Mouse (Mus musculus) cerebellum, adult 11-12 months (tissue): Measurements from ENCODE around the gene Ppp1r1a.

Source experiments
- DNase-seq: peaks from one replicate; pipeline ENCODE4 v3.0.0; 2022

Ppp1r1a gene

DNA sequence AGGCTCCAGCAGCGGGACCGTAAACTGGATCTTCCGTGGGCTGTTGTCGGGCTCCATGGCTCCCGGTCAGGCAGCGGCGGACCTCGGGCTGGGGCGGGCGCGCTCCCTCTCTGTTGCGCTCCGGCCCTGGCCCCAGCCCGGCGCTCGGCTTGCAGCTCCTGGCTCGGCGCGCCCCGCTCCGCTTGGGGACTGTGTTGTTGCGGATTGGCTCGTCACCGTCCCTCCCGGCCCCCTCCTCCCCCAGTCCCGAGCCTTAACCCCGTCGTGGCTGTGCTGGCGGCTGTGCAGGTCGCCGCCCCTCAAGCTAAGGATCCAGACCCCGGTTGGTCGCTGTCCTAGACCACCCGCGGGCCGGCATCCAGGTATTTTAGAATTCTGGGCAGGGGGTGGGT lies at the start of gene Ppp1r1a:
TSS of gene Ppp1r1a (minus strand) at position 182 of the 392 bp plus-strand sequence.
- peak; percentile 34 for DNase-seq

GRCm38 (mm10) chr15:103585876-103586275 lies 48.1 kb upstream of the Ppp1r1a start:
- DNase-seq = no peak

DNA sequence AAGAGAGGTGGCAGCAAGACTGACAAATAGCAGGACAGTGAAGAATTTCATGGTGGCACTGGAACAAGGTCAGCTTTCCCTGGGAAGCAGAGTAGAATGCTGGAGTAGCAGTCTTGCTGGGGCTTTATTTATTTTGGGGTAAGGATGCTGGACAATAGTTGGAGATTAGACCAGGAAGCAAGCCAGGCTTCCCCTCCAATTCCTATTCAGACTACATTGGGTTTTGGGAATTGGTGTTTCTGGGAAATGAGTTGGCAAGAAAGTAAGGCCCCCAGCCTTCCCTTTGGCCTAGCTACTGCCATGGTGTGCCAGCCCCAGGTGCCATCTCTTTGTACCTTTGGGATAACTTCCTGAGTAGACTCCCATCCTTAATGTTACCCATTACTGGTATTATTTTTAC lies 27.2 kb upstream of the Ppp1r1a start, which contains the start of gene Glycam1:
TSS of gene Glycam1 (minus strand) at position 101 of the 400 bp plus-strand sequence.
- no peak for DNase-seq

DNA sequence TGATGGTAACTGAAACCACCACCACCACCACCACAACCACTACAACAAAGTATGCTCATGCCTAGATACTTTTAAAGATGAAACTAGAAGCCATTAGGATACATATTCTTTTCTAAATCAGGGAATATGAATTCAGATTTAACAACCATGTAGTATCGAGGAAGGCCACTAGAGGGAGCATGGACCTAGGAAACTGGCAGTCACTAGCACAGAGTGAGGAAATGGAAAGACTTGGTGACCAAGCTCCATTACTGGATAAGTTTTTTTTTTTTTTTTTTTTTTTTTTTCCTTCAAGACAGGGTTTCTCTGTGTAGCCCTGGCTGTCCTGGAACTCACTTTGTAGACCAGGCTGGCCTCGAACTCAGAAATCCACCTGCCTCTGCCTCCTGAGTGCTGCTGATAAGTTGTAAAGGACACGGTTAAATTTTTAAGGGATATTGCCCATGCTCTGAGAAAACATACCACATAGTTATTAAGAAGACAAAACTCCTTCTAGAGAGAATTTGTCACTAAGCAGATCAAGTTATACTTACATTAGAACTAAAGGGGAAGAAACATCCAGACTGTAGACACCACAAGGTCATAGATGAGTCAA lies 14.4 kb upstream of the Ppp1r1a start:
- no peak for DNase-seq

- DNase-seq = no peak
Measured at GRCm38 (mm10) chr15:103551053-103551452, 13.2 kb upstream of the Ppp1r1a start.

DNA sequence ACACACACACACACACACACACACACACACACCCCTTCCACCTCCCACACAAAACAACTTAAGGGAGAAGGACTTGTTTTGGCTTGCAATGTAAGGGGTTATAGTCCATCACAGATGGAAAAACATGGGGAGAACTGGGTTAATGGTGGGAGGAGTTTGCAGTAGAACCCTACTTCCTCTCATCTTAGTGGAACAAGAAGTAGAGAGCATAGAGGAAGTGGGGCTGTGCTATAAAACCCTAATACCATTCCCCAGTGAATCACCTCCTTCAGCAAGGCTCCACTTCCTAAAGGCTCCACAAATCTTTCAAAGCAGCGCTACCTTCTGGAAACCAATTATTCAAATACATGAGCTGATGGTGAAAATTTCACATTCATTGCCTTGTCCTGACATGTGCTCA lies 11.7 kb upstream of the Ppp1r1a start:
- no peak for DNase-seq

DNA sequence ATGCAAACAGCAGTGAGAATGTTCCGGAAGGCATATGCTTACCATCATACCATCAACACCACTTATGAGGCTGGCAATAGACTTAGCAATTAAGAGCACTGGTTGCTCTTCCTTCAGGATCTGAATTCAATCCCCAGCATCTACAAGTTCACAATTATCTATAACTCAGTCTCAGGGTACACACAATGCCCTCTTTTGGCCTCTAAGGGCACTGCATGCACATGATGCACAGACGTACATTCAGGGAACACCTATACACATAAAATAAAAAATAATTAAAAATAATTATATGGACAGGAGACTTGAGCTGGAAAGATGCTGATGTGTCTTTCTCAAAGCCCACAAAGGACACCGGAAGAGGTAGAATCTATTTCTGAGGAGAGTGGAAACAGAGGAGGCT lies 10.2 kb upstream of the Ppp1r1a start:
- DNase-seq = no peak

DNA sequence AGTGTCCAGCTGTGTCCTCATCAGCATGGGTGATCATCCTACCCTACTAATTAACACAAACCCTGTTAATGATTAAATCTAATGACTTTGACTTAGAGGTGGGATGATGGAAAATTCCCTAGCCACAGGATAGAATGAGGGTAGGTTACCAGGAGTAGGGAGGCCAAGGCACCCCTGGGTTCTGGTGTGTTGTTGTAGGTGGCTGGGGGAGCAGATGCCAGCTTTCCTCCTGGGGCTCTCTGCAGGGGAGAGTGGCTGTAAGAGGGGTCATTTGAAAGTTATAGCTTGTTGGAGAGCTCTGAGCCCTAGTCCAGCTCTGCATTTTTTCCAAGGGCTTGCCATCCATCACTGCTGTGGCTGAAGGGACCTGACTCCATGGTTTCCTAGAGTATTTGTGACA lies 4.7 kb upstream of the Ppp1r1a start:
- no peak for DNase-seq

DNA sequence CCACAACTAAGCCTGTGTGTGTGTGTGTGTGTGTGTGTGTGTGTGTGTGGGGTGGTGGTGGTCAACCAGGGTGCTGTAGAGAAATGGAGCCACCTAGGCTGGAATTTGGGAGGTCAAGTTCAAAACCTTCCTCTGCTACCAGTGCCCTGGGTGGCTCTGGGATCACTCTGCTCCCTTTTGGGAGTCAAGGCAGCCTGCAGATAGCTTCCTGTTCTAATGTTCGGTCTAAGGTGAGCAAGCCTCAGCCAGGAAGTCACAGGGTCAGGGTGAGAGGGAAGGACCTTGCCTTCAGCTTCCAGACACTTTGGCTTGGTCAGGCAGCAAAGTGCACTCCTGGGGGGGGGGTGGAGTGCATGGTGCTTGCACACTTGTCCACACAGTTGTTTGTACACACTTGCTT lies 2.8 kb upstream of the Ppp1r1a start:
- DNase-seq = no peak

DNA sequence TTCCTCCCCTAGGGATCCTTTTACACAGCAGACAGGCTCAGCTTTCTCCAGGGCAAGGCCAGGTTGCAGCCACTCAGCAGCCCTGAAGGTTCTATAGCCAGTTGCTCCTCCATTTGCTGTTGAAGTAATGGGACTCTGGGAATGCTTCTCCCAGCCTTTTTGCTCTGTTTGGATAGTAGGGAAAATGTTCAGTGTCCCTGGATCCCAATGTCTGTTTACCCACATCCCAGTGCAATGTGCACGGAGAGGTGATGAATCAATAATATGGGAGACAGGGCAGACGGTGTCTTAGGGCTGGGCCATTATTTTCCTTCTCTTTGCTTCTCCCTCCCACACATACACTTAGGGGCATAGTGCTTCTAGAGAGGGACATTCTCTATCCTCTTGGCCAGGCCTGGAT lies 1.5 kb upstream of the Ppp1r1a start:
- no peak for DNase-seq

DNA sequence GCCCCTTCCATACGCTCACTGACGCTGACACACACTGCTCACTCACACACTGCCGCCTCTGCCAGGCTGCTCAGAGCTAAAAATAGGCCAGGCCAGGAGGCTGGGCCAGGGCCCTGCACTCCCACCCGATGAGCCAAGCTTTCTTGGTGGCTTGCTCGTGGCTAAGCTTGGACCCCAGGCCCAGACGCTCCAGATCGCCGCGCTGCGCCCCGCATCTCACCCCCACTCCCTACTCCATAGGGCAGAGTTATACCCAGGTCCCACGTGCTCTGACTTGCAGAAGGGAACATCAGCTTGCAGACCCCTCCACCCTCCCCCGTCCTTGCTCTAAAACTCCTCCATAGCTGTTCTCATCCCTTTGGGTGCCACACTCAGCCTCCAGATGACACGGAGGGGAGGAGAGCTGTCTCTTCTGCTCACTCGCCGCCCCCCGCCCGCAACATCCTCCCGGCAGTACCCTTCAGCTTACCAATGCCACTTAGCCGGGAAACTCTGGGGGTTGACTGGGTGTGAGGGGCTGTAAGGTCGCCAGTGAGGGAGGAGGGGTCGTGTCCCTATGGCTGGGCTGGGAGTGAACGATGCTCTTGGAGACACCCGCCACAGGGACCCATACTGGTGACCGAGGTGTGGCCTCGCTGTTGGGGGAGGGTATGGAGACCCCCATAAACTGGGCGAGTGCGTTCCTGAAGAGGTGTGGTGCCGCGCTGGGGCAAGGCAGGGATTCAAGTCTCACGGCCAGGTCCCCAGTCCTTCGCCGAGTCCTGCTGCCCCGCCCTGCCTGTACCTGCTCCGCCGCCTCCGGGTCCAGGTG lies 587 bp downstream of the Ppp1r1a start:
- no peak for DNase-seq

DNA sequence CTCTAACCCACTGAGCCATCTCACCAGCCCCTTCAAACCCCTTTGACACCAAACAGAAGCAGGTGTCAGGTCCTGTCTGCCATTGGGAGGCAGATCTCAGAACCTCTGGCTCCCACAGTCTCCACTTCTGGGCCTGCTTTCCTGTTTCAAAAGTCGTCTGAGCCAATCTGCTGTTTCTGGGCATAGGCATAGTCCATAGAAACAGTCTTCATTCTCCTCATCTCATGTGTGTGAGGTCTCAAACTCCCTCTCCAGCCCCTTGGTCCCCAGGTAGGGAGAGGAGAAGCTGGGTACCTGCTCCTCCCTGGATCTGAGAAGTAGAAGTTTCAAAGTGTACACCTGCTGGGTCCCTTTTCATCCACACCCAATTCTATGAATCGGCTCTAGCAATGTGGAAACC lies 1.3 kb downstream of the Ppp1r1a start:
- no peak for DNase-seq

GRCm38 (mm10) chr15:103535786-103536185 lies 2.0 kb downstream of the Ppp1r1a start:
- no peak for DNase-seq

- no peak for DNase-seq
Measured at GRCm38 (mm10) chr15:103535030-103535429, 2.8 kb downstream of the Ppp1r1a start.

DNA sequence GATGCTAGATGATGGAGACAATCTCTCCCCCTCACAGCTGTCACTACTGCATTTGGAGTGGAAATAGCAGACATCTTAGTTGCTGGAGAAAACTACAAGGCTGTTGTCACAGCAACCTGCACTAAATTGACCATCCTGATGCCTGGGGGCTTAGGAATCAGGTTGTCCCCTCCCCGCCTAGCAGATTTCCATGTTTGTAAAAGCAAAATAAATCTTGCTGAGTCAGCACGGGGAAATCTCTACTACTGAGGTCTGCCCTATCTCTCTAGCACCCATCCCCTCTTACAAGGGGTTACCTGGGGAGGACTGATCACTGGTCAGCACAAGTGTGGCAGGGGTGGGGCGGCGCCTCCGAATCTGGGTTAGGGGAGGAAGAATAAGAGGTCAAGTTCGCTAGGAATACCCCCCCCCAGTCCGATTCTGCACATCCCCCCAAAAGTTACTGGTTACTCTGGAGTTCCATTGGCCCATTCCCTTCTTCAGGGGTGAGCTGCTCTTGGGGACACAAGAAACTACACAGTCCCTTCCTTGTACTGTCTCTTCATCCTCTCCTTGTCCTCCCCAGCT lies 3.7 kb downstream of the Ppp1r1a start:
- DNase-seq = no peak

GRCm38 (mm10) chr15:103530372-103530771 lies 7.4 kb downstream of the Ppp1r1a start:
- peak; percentile 38 for DNase-seq

DNA sequence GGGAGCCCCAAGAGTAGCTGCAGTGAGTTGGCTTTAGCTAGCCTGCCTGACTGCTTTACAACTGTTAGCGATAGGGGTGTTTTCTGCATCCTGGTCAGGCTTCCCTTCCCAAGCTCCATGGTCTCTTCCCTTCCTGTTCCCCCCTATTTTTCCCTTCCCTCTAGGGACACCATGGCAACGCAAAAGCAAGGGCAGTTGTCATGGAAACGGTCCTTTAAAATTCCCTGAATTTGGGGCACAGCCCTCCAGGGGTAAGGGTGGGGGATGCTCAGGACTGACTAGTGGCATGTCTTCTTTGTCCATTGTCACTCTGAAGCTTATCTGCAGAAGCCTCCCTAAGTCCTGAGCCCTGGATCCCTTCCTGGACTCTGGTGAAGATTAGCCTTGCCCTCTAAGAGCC lies 14.6 kb downstream of the Ppp1r1a start:
- no peak for DNase-seq

DNA sequence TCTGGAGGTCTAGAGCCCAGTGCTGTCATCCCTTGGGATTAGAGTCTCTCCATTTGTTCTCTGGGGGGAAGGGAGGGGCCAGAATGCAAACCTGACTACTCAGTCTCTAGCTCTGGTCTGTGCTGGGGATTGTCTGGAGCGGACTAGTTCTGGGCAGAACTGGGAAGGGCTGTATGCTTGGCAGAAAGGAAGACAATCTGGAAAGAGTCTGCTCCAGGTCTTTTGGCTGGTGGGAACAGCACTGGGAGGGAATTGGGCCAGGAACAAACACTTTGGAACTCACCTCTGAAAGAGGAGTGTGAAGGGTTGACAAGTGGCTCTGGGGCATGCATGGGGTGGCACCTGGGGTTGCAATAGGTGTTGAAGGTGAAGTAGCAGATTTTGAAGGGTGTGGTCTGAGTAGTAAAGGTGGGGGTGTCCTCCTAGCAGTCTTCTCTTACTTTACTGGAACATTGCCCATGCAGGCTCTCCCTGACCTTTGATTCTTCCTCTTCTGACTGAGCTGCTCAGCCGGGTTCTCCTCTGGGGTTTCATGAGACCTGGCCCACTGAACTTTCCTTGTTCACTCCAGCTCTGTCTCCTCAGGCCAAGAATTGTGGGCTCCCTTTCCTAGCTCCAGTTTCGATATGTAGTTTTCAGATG lies 15.2 kb downstream of the Ppp1r1a start:
- DNase-seq = no peak

DNA sequence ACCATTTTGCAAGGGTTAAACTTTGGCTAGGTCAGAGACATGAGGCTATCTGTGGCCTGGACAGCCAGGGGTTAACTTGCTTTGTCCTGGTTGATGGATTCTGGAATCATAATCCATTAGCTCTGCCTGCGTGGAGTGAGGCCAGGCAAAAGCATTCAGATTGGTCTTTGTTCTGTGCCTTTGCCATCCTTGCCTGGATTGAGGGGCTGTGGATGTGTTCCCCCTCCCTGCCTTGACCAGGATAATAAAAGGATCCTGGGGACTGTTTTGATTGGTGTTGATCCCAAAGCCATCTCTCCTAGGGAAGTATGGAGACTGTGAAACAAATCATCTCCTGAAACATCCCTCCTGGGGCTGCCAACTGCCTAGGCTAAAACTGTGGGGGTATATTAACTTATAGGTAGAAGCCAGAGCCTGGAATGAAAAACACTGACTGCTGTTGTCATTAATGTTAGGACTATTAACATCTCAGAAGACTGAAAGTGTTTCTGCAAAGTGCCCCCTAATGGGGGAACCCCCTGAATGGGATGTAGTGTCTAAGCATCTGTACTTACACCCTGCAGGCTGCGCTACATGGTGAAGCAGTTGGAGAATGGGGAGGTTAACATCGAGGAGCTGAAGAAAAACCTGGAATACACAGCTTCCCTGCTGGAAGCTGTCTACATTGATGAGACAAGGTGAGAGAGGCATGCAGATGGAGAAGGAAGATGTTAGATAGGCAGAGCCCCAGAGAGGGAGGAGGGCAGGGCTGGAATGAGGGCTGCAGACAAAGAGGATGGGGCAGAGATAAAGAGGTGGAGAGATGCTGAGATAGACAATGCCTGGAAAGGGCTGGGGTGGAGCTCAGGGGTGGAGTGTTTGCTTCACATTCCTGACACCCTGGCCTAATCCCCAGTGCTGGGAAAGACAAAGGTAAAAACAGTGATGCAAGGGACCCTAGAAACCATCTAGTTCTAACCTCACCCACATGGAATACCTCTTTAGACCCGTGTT lies 18.1 kb downstream of the Ppp1r1a start:
- DNase-seq = no peak

DNA sequence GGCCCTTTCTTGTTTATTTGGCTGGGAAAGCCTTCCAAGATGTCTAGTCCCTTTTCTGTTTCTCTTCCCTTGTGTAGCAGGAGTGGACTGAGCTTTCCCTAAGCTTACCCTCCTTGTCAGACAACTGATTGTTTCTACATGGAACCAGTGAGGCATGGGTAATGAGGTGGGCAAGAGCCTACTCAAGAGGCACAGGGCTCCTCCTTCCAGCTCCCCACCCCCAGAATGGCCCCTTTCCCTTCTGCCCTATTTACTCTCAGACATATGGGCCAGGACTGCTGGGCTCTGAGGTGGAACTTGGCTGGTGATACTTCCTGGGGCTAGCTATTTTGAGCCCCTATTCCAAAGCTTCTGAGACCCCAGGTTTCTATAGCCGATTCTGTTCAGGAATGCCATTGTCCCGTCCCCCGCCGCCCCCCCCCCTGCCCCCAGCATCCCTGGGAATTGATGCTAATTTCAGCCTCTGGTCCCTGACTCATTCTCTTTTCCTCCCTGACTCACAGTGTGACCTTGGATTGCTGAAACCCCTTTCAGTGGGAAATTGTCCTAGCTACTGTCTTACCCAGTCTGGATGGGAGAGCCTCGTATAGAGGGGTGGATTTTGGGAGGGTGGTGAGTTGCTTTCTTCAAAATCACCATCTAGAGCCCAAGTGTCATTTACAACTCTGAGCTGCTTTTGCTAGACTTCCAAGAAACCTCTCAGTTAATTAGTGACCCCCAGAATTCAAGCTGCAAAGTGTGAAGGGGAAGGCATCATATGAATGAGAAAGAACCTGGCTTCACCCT lies 19.0 kb downstream of the Ppp1r1a start:
- no peak for DNase-seq

DNA sequence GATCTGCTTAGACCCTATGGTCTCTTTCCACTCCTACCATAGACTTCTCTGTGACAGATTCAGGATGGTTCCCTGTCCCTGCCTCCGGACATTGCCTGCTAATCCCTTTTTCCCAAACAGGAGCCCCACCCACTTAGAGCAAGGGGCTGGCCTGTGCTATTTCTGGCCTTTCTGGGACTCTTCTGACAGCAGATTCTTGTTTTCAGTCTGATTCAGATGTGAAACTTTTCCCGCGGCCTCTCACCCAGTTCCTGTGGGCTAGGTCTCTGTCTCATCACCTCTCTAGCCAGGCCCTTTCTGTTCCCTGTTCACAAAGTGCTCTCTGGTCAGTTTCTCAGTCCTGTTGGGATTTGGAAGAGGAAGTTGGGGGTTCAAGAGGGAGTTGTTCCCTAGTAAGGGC lies 22.9 kb downstream of the Ppp1r1a start:
- DNase-seq = no peak

GRCm38 (mm10) chr15:103514119-103514518 lies 23.7 kb downstream of the Ppp1r1a start:
- peak; percentile 87 for DNase-seq
